Mouse (Mus musculus): ENCODE results near the gene Nipal4.

DNA sequence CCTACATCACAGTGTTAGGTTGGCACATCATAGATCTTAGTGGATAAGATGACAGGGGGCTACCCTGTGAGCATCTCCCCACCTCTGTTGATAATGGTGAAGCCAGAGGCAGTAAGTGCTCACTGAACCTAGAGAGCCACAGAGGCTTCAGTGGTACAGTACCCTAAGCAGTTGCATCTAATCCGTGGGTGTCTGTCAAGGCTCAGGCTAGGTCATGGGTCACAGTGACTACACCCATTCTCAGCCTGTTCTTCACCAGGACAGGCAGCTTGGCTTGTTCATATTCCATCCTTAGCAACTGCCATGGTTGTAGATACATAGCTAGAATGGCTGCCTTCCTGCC is 55.4 kb downstream of the Nipal4 start:
- no peak for TF ChIP-seq CTCF (IDR thresholded peaks at IDR 0.05; ENCODE audit: extremely low read depth, insufficient read depth, insufficient read length, insufficient replicate concordance)
- no peak for TF ChIP-seq POLR2A (IDR thresholded peaks at IDR 0.05; ENCODE audit: low read depth, low read length)

All from spleen, adult 2 months (tissue).